Mouse (Mus musculus) ES-E14 (cell line): ENCODE measurements around the gene Plekha4. TPM values are rescaled to one million over a fixed set of nuclear protein-coding genes. Genes with fewer than 3 reads are reported as not detected.

Experiments
- DNase-seq: peaks from one replicate; pipeline ENCODE4 v3.0.0-alpha.2; 2013; ENCODE audit warnings: low read depth, low spot score
- H3K27ac ChIP-seq: 2 replicates; pipeline ENCODE4 v1.5.1; 2012; ENCODE audit warnings: low read depth, mild to moderate bottlenecking, low read length, moderate library complexity, mixed read lengths; ENCODE audit not compliant: poor library complexity, insufficient read depth, severe bottlenecking
- H3K36me3 ChIP-seq: 2 replicates; pipeline ENCODE4 v1.6.1; 2012; ENCODE audit warnings: mild to moderate bottlenecking, low read length, moderate library complexity, mixed read lengths; ENCODE audit not compliant: control insufficient read depth, poor library complexity, insufficient read depth, severe bottlenecking
- H3K4me1 ChIP-seq, 2 experiments: fragments of 150-350 bp in 1 of 2; sonication (generic) in 1 of 2; 2 replicates each; pipeline ENCODE4 v1.6.1; 2012; ENCODE audit warnings: low read length in 2 of 2, mild to moderate bottlenecking in 1 of 2, mixed read lengths in 1 of 2; ENCODE audit not compliant: control insufficient read depth in 2 of 2, insufficient read depth in 2 of 2, poor library complexity in 1 of 2
- H3K4me3 ChIP-seq, 2 experiments: fragments of 150-350 bp in 1 of 2; sonication (generic) in 1 of 2; 2 replicates each; pipeline ENCODE4 v1.5.1; 2012; ENCODE audit warnings: low read length in 2 of 2, low read depth in 1 of 2, mild to moderate bottlenecking in 1 of 2, mixed read lengths in 1 of 2; ENCODE audit not compliant: insufficient read depth in 1 of 2, poor library complexity in 1 of 2, severe bottlenecking in 1 of 2
- H3K9ac ChIP-seq: 2 replicates; pipeline ENCODE4 v1.6.1; 2012; ENCODE audit warnings: low read depth, mild to moderate bottlenecking, low read length, mixed read lengths; ENCODE audit not compliant: poor library complexity, insufficient read depth, severe bottlenecking
- H3K9me3 ChIP-seq: fragments of 150-350 bp; sonication (generic); 2 replicates; pipeline ENCODE4 v1.6.1; 2012; ENCODE audit warnings: low read depth, mild to moderate bottlenecking, low read length; ENCODE audit not compliant: control insufficient read depth, insufficient read depth
- CHD2 ChIP-seq: IDR thresholded peaks from 2 replicates; pipeline ENCODE4 v1.6.1; 2014; ENCODE audit warnings: mild to moderate bottlenecking, low read depth, low read length, inconsistent platforms
- HCFC1 ChIP-seq: IDR thresholded peaks from 2 replicates; pipeline ENCODE4 v1.6.1; 2012; ENCODE audit warnings: low read length, inconsistent platforms, borderline replicate concordance; ENCODE audit not compliant: insufficient read depth
- MAFK ChIP-seq: IDR thresholded peaks from 2 replicates; pipeline ENCODE4 v1.6.1; 2014; ENCODE audit warnings: mild to moderate bottlenecking, low read depth, low read length, inconsistent platforms; ENCODE audit not compliant: insufficient read depth
- ZC3H11A ChIP-seq: IDR thresholded peaks from 2 replicates; pipeline ENCODE4 v1.6.1; 2012; ENCODE audit warnings: low read depth, mild to moderate bottlenecking, inconsistent platforms, low read length, borderline replicate concordance
- ZNF384 ChIP-seq: IDR thresholded peaks from 2 replicates; pipeline ENCODE4 v1.6.1; 2012; ENCODE audit warnings: low read depth, low read length, inconsistent platforms
- in situ Hi-C, 2 experiments: fragments of 600-800 bp; cut with MboI; formaldehyde crosslinking; loops; one replicate each; pipeline ENCODE4 v1.15.1; 2025; ENCODE audit warnings: low sequenced_read_pairs in 2 of 2, inconsistent platforms in 1 of 2; ENCODE audit not compliant: unreplicated experiment in 2 of 2
- total RNA-seq: library from RNA; depleted of rRNA; stranded (reverse); fragments of 300-350 nt; gene quantifications from 2 replicates; pipeline ENCODE4 v1.2.3, GENCODE M21; 2012

Gene Plekha4
- total RNA-seq, 1 experiment: 17.8 TPM

DNA sequence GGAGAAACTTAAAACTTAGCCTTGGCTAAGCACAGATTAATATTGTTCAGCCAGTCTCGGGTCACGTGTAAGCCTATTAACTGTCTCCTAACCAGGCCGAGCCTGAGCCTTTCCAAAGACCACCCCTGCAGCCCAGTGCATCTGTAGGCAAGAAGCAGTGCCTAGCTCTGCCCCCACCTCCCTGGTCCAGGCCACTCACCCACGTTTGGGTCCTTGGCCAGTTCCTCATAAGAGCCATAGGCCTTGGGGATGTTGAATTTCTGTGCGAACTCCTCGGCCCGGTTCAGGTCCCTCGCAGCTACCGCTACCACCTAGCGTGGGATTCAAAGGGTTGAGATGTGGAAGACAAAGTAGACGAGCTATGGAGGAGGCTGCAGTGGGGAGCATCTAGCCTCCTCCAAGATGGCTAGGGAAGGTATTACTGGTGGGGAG lies 38.3 kb upstream of the Plekha4 start:
- Histone ChIP-seq H3K4me1 (peaks cover 6 to 14% of the 10 kb centered on the region in 2 experiments; a peak in 3 of 4 replicates), H3K9me3 (no peaks in the 10 kb centered on the region), H3K27ac (no peak overlapping the region), H3K36me3 (peaks cover 9% of the 10 kb centered on the region; the same call in 1 of the 2 replicates), H3K4me3 (peak overlapping the region; percentile 85 to 97), H3K9ac (peak overlapping the region; percentile 77)
- no peak for TF ChIP-seq ZC3H11A
- TF ChIP-seq HCFC1: no peak
- TF ChIP-seq CHD2: no peak
- TF ChIP-seq MAFK: no peak
- no peak for TF ChIP-seq ZNF384
- in situ Hi-C loops: no loop called here
- no peak for DNase-seq

DNA sequence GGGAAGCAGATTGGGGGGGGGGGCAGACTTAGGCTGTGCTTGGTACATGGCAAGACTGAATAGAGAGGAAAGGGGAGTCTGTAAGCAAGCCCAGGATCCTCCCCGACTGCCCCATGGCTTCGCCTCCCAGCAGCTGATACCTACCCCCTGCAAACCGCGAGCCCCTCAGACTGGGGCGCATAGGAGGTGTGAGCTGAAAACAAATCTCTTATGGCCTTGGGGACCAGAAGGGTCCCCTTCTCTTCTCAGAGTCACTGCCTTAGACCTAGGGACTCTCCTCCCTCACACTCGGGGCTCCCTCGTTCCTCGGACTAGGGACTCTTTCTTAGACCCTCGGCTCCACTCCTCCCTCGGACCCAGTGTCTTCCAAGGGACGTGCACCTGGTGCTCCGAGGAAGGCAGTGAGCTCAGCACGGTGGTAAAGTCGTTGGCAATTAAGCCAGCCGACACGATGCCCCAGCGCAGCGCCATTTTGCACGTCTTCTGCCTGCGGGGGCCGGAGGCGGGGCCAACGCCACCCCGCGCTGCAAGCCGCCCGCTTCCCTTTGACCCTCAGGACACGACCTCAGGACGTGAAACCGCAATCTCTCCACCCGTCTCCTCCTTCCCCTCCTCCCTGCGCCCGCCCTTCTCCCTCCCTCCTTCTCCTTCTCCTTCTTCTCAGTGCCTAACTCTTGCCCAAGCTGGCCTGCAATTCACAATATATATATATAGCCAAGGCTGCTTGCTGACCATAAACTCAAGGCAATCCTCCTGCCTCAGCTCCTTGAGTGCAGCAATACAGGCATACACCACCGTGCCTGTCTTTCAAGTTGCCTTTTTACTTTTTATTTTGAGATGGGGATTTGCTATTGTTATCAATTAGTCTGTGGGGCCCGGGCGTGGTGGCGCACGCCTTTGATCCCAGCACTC lies 37.6 kb upstream of the Plekha4 start, which contains the start of gene Dhdh:
Gene Dhdh, minus strand, starts transcription at position 513 of the 912 bp plus-strand sequence.
- Histone ChIP-seq H3K4me1 (peaks cover 6 to 14% of the 10 kb centered on the region in 2 experiments; a peak in 3 of 4 replicates), H3K4me3 (peak within 1 kb of the TSS; percentile 85 to 97), H3K27ac (peak within 1 kb of the TSS; percentile 76; the same call in 1 of the 2 replicates), H3K36me3 (peaks cover 13% of the 10 kb centered on the region; the same call in 1 of the 2 replicates), H3K9ac (peak within 1 kb of the TSS; percentile 92), H3K9me3 (no peaks in the 10 kb centered on the region)
- in situ Hi-C loops: no loop called here
- DNase-seq: no peak
- TF ChIP-seq CHD2 (no peak), MAFK (no peak), HCFC1 (no peak), ZNF384 (no peak), ZC3H11A (no peak)

DNA sequence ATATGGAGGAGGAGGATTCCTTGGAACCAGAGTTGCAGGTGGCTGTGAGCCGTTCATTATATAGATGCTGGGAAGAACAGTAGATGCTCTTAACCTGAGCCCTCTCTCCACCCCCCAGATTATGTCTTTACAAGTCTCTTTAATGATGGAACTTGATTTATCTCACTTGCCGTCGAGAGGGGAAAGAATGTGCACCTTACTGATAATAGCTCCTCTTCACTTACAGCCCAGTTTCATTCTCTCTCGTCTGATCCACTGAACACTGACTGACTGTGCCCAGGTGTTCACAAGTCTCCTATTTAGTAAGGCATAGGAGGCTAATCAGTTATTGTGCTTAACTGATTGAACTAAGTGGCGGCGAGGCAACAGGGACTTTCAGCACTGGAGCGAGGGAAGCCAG lies 36.6 kb upstream of the Plekha4 start:
- no peak overlapping the region for H3K27ac ChIP-seq
- H3K9ac ChIP-seq: no peak overlapping the region
- H3K4me1 ChIP-seq: peaks cover 6 to 16% of the 10 kb centered on the region in 2 experiments; a peak in 3 of 4 replicates
- peaks cover 13% of the 10 kb centered on the region; the same call in 1 of the 2 replicates for H3K36me3 ChIP-seq
- TF ChIP-seq MAFK (no peak), ZNF384 (no peak), ZC3H11A (no peak)
- no peaks in the 10 kb centered on the region for H3K9me3 ChIP-seq
- in situ Hi-C loops: no loop called here
- H3K4me3 ChIP-seq: no peak overlapping the region
- DNase-seq: no peak

DNA sequence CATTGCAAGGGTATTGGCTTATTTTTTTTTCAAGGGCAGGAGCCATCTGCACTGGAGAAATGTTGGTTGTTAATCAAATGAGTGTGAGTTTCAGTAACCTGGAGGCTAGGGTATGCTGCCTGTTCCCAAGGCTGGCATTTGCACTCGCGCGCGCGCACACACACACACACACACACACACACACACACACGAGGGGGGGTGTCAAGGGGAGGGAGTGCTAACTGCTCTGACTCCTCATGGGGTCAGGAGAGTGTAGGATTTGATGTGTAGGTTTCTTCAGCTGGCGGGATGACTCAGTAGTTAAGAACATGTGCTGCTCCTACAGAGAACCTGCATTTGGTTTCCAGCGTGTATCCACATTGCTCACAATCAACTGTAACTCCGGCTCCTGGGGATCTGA lies 35.3 kb upstream of the Plekha4 start:
- H3K9me3 ChIP-seq: no peaks in the 10 kb centered on the region
- TF ChIP-seq ZC3H11A (no peak), CHD2 (no peak), MAFK (no peak), ZNF384 (no peak), HCFC1 (no peak)
- peaks cover 10% of the 10 kb centered on the region; the same call in 1 of the 2 replicates for H3K36me3 ChIP-seq
- H3K4me1 ChIP-seq: peaks cover 6 to 19% of the 10 kb centered on the region in 2 experiments; a peak in 3 of 4 replicates
- in situ Hi-C loops: no loop called here
- H3K27ac ChIP-seq: no peak overlapping the region
- no peak overlapping the region; the same call in 1 of the 2 replicates for H3K9ac ChIP-seq
- no peak overlapping the region for H3K4me3 ChIP-seq
- DNase-seq: no peak
